In the genomic region with DNA sequence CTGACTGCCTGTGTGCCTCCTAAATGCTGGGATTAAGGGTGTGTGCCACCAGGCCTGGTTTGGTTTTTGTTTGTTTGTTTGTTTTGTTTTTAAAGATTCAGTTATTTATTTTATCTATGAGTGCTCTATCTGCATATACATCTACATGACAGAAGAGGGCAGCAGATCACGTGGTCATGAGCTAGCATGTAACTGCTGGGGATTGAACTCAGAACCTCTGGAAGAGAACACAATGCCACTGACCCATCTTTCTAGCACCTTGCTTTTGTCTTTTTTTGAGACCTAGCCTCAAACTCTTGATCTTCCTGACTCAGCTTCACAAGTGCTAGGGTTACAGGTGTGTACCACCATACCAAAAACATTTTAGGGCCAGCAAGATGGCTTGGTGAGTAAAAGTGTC, we compare ENCODE assay signal across 33 mouse cellular contexts. TPM values are rescaled to one million over a fixed set of nuclear protein-coding genes. Genes with fewer than 3 reads are reported as not detected.
A peak's percentile ranks its signal among the peaks of the same experiment; 100 is the strongest.
DNase-seq lines count a peak whose midpoint lies in the region; ATAC-seq and TF ChIP-seq lines count a peak whose summit lies in the region.
"Had no signal": no experiment of that assay in that cellular context is flagged by ENCODE, and none has a peak within 500 bp of the region (broad histone marks: within the 10 kb centered on the region; RNA-seq: fewer than 3 reads in every experiment).

No protein-coding gene starts in this region.

- H3K9ac ChIP-seq in forebrain, postnatal 0 days = no peak overlapping the region
- no peak overlapping the region for H3K9ac ChIP-seq in forebrain, embryonic 11.5 days (ENCODE audit: low read length)
- no peak overlapping the region for H3K9ac ChIP-seq in ES-Bruce4 (ENCODE audit: low read depth, poor library complexity, severe bottlenecking)
- H3K9ac ChIP-seq: heart, embryonic 12.5 days; hindbrain, embryonic 12.5 days; limb, embryonic 15.5 days; liver, embryonic 14.5 days; lung, embryonic 14.5 days; neural tube, embryonic 13.5 days had no signal

- 65% methylated on average over 1 of the region's 1 CpGs for WGBS in forebrain, postnatal 0 days
- 58% methylated on average over 1 of the region's 1 CpGs for WGBS in forebrain, embryonic 11.5 days

- 0 out of 2 replicates have a peak, but pooled peaks cover 5% of the 10 kb centered on the region for H3K4me1 ChIP-seq in forebrain, postnatal 0 days (ENCODE audit: insufficient read depth)
- H3K4me1 ChIP-seq in forebrain, embryonic 11.5 days (replicated peaks; ENCODE audit: control insufficient read depth, insufficient read depth, low read length) = peaks cover 3% of the 10 kb centered on the region; the same call in 1 of the 2 replicates
- peaks cover 2% of the 10 kb centered on the region for H3K4me1 ChIP-seq in ES-Bruce4 (ENCODE audit: control insufficient read depth, insufficient read depth, low read length)

- peaks cover 11% of the 10 kb centered on the region; the same call in 1 of the 2 replicates for H3K27me3 ChIP-seq in forebrain, postnatal 0 days (ENCODE audit: insufficient read depth, low read length)
- 0 out of 2 replicates have a peak, but pooled peaks cover under 1% of the 10 kb centered on the region for H3K27me3 ChIP-seq in forebrain, embryonic 11.5 days (ENCODE audit: control insufficient read depth, insufficient read depth, low read length)
- no peaks in the 10 kb centered on the region for H3K27me3 ChIP-seq in ES-Bruce4 (ENCODE audit: control insufficient read depth, insufficient read depth, low read length, poor library complexity, severe bottlenecking)
- H3K27me3 ChIP-seq: limb, embryonic 15.5 days had no signal

- no peak for ATAC-seq in forebrain, postnatal 0 days
- ATAC-seq in forebrain, embryonic 11.5 days (replicated peaks; ENCODE audit: low FRiP score) = no peak
- ATAC-seq: Patski had no signal

- no peak for TF ChIP-seq POLR2A in ES-Bruce4 (IDR thresholded peaks at IDR 0.05; ENCODE audit: insufficient read depth, low read length)

- no peak overlapping the region for H3K4me2 ChIP-seq in forebrain, postnatal 0 days (ENCODE audit: low read depth)
- no peak overlapping the region for H3K4me2 ChIP-seq in forebrain, embryonic 11.5 days (ENCODE audit: low read depth, low read length, severe bottlenecking)
- H3K4me2 ChIP-seq: heart, embryonic 12.5 days; hindbrain, embryonic 12.5 days; limb, embryonic 15.5 days; lung, embryonic 14.5 days; neural tube, embryonic 13.5 days had no signal

- no peak for DNase-seq in forebrain, postnatal 0 days
- DNase-seq in forebrain, embryonic 11.5 days (ENCODE audit: low spot score) = no peak
- DNase-seq in layer of hippocampus, adult 2 months (ENCODE audit: low spot score in 2 of 2) = no peak
- no peak for DNase-seq in layer of hippocampus, adult 18-20 months (ENCODE audit: low spot score in 2 of 2)
- DNase-seq in lung, postnatal 4 days = no peak
- no peak for DNase-seq in layer of hippocampus, adult 9-10 months (ENCODE audit: low spot score)
- DNase-seq: cerebellum, adult 11-12 months; cerebellum, postnatal 14 days; heart, postnatal 14 days; kidney, adult 9 months; kidney, postnatal 14 days; left cerebral cortex, postnatal 4 days; lung, embryonic 14.5 days; midbrain, embryonic 14.5 days; right cerebral cortex, adult 18-20 months; thymus, adult 2 months; thymus, postnatal 4 days had no signal

- no peak overlapping the region for H3K4me3 ChIP-seq in forebrain, postnatal 0 days (ENCODE audit: low read depth, low read length)
- H3K4me3 ChIP-seq in forebrain, embryonic 11.5 days (ENCODE audit: low read depth, low read length) = no peak overlapping the region
- H3K4me3 ChIP-seq in layer of hippocampus, adult 2 months = no peak overlapping the region
- H3K4me3 ChIP-seq in ES-Bruce4 (ENCODE audit: low read depth, low read length) = no peak overlapping the region
- H3K4me3 ChIP-seq: forebrain, embryonic 10.5 days; heart, embryonic 12.5 days; hindbrain, embryonic 12.5 days; limb, embryonic 15.5 days; megakaryocyte, embryonic 14.5 days; neural tube, embryonic 13.5 days had no signal

- no peaks in the 10 kb centered on the region for H3K9me3 ChIP-seq in forebrain, postnatal 0 days (ENCODE audit: low read length)
- no peaks in the 10 kb centered on the region for H3K9me3 ChIP-seq in forebrain, embryonic 11.5 days (ENCODE audit: control insufficient read depth, low read length)
- H3K9me3 ChIP-seq in ES-Bruce4 (replicated peaks; ENCODE audit: control insufficient read depth, insufficient read depth, low read length, poor library complexity, severe bottlenecking) = no peaks in the 10 kb centered on the region
- H3K9me3 ChIP-seq: forebrain, embryonic 10.5 days; heart, embryonic 12.5 days; hindbrain, embryonic 12.5 days; limb, embryonic 15.5 days; neural tube, embryonic 13.5 days had no signal

- no peaks in the 10 kb centered on the region for H3K36me3 ChIP-seq in forebrain, postnatal 0 days (ENCODE audit: insufficient read depth)
- H3K36me3 ChIP-seq in forebrain, embryonic 11.5 days (ENCODE audit: control insufficient read depth, insufficient read depth, low read length) = no peaks in the 10 kb centered on the region
- peaks cover 9% of the 10 kb centered on the region; the same call in 1 of the 2 replicates for H3K36me3 ChIP-seq in ES-Bruce4 (ENCODE audit: control insufficient read depth, insufficient read depth, low read length, poor library complexity, severe bottlenecking)
- H3K36me3 ChIP-seq: heart, embryonic 12.5 days; hindbrain, embryonic 12.5 days; neural tube, embryonic 13.5 days had no signal

- TF ChIP-seq CTCF in forebrain, postnatal 0 days (IDR thresholded peaks at IDR 0.05; ENCODE audit: low read depth) = peak; percentile 16; the same call in 1 of the 2 replicates
- TF ChIP-seq CTCF in layer of hippocampus, adult 2 months (conservative IDR thresholded peaks at IDR 0.05) = peak; percentile 56
- TF ChIP-seq CTCF in ES-Bruce4 (IDR thresholded peaks at IDR 0.05; ENCODE audit: low read depth, low read length) = no peak

- no peak overlapping the region for H3K27ac ChIP-seq in forebrain, postnatal 0 days (ENCODE audit: low read depth, low read length)
- no peak overlapping the region for H3K27ac ChIP-seq in forebrain, embryonic 11.5 days (ENCODE audit: low read depth, low read length)
- no peak overlapping the region for H3K27ac ChIP-seq in layer of hippocampus, adult 2 months
- H3K27ac ChIP-seq in ES-Bruce4 (ENCODE audit: insufficient read depth, low read length) = peak overlapping the region; percentile 88; the same call in 1 of the 2 replicates
- H3K27ac ChIP-seq: forebrain, embryonic 10.5 days; hindbrain, embryonic 12.5 days; limb, embryonic 15.5 days; liver, embryonic 14.5 days; neural tube, embryonic 13.5 days had no signal

- TF ChIP-seq EP300 in ES-Bruce4 (IDR thresholded peaks at IDR 0.05; ENCODE audit: insufficient read depth, low read depth, low read length) = no peak

RNA-seq across cellular contexts. Expression of a gene that starts 6.5 kb away (rescaled TPM):
- total RNA-seq in forebrain, postnatal 0 days (2014; rRNA removed) = 2.5 and 5.1 TPM in 2 replicates
- polyA plus RNA-seq in forebrain, postnatal 0 days (2015; fragmentation: Nextera tagmentation; extraction: Ambion mirVana) = 0.89 and 1.2 TPM in 2 replicates
- 6.1 and 6.5 TPM in 2 replicates for polyA plus RNA-seq in forebrain, embryonic 11.5 days (2014; fragmentation: Nextera tagmentation; extraction: Ambion mirVana)
- 1 to 10 TPM; 2.5 to 3.1 TPM for total RNA-seq in layer of hippocampus, adult 2 months (2021)
- total RNA-seq in layer of hippocampus, adult 18-20 months (2021) = 1 to 10 TPM; 1.5 to 2.0 TPM
- polyA plus RNA-seq in ES-Bruce4 (2011; ENCODE audit: insufficient read depth, insufficient read length, low read depth, missing spikeins) = 19.8 and 21.4 TPM in 2 replicates

RNA-seq across cellular contexts. Expression of a gene that starts 13.5 kb away (rescaled TPM):
- 0.52 and 0.69 TPM in 2 replicates for total RNA-seq in forebrain, postnatal 0 days (2014; rRNA removed)
- 0.81 and 0.99 TPM in 2 replicates for polyA plus RNA-seq in forebrain, postnatal 0 days (2015; fragmentation: Nextera tagmentation; extraction: Ambion mirVana)
- polyA plus RNA-seq in forebrain, embryonic 11.5 days (2014; fragmentation: Nextera tagmentation; extraction: Ambion mirVana) = 0.88 and 1.7 TPM in 2 replicates
- total RNA-seq in layer of hippocampus, adult 2 months (2021) = under 1 TPM; 0.56 to 0.79 TPM
- under 1 TPM; 0.84 to 0.92 TPM for total RNA-seq in layer of hippocampus, adult 18-20 months (2021)
- polyA plus RNA-seq in ES-Bruce4 (2011; ENCODE audit: insufficient read depth, insufficient read length, low read depth, missing spikeins) = 8.5 and 9.1 TPM in 2 replicates
- polyA plus RNA-seq: Patski had no signal

RNA-seq across cellular contexts. Expression of a gene that starts 18.9 kb away (rescaled TPM):
- total RNA-seq in forebrain, postnatal 0 days (2014; rRNA removed) = under 0.01 TPM in 1 of 2 replicates, not detected in the other
- not detected in 2 replicates for polyA plus RNA-seq in forebrain, postnatal 0 days (2015; fragmentation: Nextera tagmentation; extraction: Ambion mirVana)
- polyA plus RNA-seq in forebrain, embryonic 11.5 days (2014; fragmentation: Nextera tagmentation; extraction: Ambion mirVana) = 0.05 and 0.07 TPM in 2 replicates
- not detected for total RNA-seq in layer of hippocampus, adult 2 months (2021)
- total RNA-seq in layer of hippocampus, adult 18-20 months (2021) = not detected
- not detected in 2 replicates for polyA plus RNA-seq in ES-Bruce4 (2011; ENCODE audit: insufficient read depth, insufficient read length, low read depth, missing spikeins)
- total RNA-seq: adrenal gland, adult 18-20 months; gastrocnemius, adult 18-20 months; heart, postnatal 14 days; layer of hippocampus, adult 8-10 months; left cerebral cortex, postnatal 4 days had no signal
- polyA plus RNA-seq: embryonic facial prominence, embryonic 11.5 days; forebrain, embryonic 10.5 days; heart, embryonic 12.5 days; intestine, embryonic 14.5 days; neural tube, embryonic 13.5 days; thymus, adult 2 months had no signal

RNA-seq across cellular contexts. Expression of a gene that starts 23.7 kb away (rescaled TPM):
- 86.4 and 94.4 TPM in 2 replicates for total RNA-seq in forebrain, postnatal 0 days (2014; rRNA removed)
- 95.9 and 98.6 TPM in 2 replicates for polyA plus RNA-seq in forebrain, postnatal 0 days (2015; fragmentation: Nextera tagmentation; extraction: Ambion mirVana)
- 191 and 195 TPM in 2 replicates for polyA plus RNA-seq in forebrain, embryonic 11.5 days (2014; fragmentation: Nextera tagmentation; extraction: Ambion mirVana)
- 10 to 100 TPM; 55.6 to 60.0 TPM for total RNA-seq in layer of hippocampus, adult 2 months (2021)
- 10 to 100 TPM; 55.2 to 57.5 TPM for total RNA-seq in layer of hippocampus, adult 18-20 months (2021)
- polyA plus RNA-seq in ES-Bruce4 (2011; ENCODE audit: insufficient read depth, insufficient read length, low read depth, missing spikeins) = 129 and 136 TPM in 2 replicates

RNA-seq across cellular contexts. Expression of a gene that starts 35.0 kb away (rescaled TPM):
- total RNA-seq in forebrain, postnatal 0 days (2014; rRNA removed) = not detected in 2 replicates
- not detected in 2 replicates for polyA plus RNA-seq in forebrain, postnatal 0 days (2015; fragmentation: Nextera tagmentation; extraction: Ambion mirVana)
- not detected in 2 replicates for polyA plus RNA-seq in forebrain, embryonic 11.5 days (2014; fragmentation: Nextera tagmentation; extraction: Ambion mirVana)
- total RNA-seq in layer of hippocampus, adult 2 months (2021) = not detected
- not detected for total RNA-seq in layer of hippocampus, adult 18-20 months (2021)
- not detected in 2 replicates for polyA plus RNA-seq in ES-Bruce4 (2011; ENCODE audit: insufficient read depth, insufficient read length, low read depth, missing spikeins)
- total RNA-seq: adrenal gland, adult 18-20 months; gastrocnemius, adult 18-20 months; heart, postnatal 14 days; layer of hippocampus, adult 8-10 months; left cerebral cortex, adult 18-20 months; left cerebral cortex, postnatal 4 days had no signal
- polyA plus RNA-seq: embryonic facial prominence, embryonic 11.5 days; forebrain, embryonic 10.5 days; gonadal fat pad, adult 2 months; heart, embryonic 12.5 days; hindbrain, embryonic 12.5 days; intestine, embryonic 14.5 days; limb, embryonic 15.5 days; lung, embryonic 14.5 days; midbrain, embryonic 14.5 days; neural tube, embryonic 13.5 days; Patski; thymus, adult 2 months had no signal
